Mouse (Mus musculus): ENCODE data around the gene 1700092M07Rik.
"Not testable (repeated sequence)": the region's sequence is repeated elsewhere in the genome, so short reads cannot be mapped to it uniquely, and the experiment has no call there.

1700092M07Rik gene

DNA sequence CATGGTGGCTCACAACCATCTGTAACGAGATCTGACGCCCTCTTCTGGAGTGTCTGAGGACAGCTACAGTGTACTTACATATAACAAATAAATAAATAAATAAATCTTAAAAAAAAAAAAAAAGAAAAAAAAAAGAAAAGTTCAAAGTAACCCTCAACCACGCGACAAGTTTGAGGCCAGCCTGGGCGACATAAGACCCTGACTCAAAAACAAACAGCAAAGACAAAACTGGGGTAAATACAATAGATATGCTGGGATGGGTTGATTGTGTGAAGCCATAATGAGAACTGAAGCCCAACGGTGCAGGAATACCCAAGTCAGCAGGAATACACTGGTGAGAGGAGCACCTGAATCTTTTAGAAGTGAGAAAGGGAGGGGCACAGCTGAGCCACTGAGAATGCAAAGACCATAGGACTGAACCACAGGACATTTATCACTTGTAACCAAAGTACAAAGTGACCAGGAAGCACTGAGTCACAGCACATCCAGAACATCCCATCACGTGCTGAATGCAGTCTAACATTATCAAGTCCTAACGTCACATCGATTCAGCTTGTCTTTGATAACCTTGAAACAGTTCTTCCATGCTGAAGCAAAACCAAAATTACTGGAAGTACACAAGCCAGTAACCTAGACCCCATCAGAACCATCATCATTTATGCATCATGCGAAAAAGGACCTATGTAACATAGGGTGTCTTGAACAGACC, 23.6 kb upstream of the 1700092M07Rik start:
- no peak for DNase-seq (ENCODE audit: low spot score in 2 of 2)

DNA sequence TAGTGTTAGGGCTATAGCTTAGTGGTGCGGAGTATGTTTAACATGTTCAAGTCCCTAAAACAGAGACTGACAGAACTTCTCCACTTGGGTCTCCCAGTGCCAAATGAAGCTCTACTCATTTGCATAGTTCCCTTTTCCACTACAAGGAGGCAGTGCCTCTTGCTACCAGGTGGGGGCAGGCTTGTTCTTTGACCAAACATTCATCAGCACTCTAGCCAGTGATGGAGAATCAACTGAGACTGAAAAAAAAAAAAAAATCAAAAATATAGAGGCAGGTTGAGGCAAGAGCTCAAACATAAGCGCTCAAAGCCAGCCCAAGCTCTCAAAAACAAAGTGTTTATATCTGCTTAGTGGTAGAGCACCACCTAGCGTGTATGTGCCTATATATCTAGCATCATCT, 22.2 kb upstream of the 1700092M07Rik start:
- peak; percentile 25 to 34 for DNase-seq (ENCODE audit: low spot score in 2 of 2)

- DNase-seq (ENCODE audit: low spot score in 2 of 2), result not testable (repeated sequence)
Observed at GRCm38 (mm10) chr19:8719037-8719436, 21.5 kb upstream of the 1700092M07Rik start.

GRCm38 (mm10) chr19:8721378-8721777, 19.1 kb upstream of the 1700092M07Rik start:
- no peak for DNase-seq (ENCODE audit: low spot score in 2 of 2)

- no peak for DNase-seq (ENCODE audit: low spot score in 2 of 2)
Observed at GRCm38 (mm10) chr19:8722021-8722420, 18.5 kb upstream of the 1700092M07Rik start.

DNA sequence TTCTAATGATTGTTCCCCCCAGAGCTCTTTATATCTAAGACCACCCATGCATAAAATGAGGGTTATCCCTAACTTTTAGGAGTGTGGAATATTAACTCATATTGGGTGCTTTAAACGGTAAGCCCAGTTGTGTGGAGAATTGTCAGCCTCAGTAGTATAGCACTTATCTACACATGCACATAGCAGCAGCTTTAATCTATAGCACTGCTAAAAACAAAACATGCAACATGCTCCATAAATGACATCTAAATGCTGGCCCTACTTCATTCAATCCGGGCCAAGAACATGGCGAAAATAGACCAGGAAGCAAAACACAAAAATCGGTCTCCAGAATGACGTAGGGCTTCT, 18.0 kb upstream of the 1700092M07Rik start:
- no peak for DNase-seq (ENCODE audit: low spot score in 2 of 2)

- DNase-seq (ENCODE audit: low spot score in 2 of 2), result peak; percentile 90 to 96
Observed at GRCm38 (mm10) chr19:8722907-8723573, 17.5 kb upstream of the 1700092M07Rik start, which contains the start of gene Slc3a2. TSS of gene Slc3a2 (minus strand) at chr19:8723369.

GRCm38 (mm10) chr19:8723574-8724346, 16.8 kb upstream of the 1700092M07Rik start:
- DNase-seq (ENCODE audit: low spot score in 2 of 2), result no peak

DNA sequence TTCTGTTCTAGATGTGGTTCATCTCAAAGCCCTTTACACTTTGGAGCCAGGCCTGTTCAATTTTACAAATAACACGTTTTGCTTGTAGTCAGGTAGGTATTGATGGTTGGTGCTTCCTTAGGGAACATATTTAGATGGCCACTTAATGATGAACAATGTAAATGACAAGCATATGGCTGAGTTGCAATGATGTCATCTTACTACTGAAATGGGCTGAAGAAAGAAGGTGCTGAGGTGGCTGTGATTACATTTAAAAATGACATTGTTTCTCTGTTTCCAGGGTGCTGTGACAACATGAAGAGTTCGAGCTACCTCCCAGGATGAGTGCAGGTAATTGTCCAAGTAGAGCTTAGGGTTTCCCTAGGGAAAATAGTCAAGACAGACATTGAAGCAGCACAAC, 16.1 kb upstream of the 1700092M07Rik start:
- DNase-seq (ENCODE audit: low spot score in 2 of 2), result no peak

DNA sequence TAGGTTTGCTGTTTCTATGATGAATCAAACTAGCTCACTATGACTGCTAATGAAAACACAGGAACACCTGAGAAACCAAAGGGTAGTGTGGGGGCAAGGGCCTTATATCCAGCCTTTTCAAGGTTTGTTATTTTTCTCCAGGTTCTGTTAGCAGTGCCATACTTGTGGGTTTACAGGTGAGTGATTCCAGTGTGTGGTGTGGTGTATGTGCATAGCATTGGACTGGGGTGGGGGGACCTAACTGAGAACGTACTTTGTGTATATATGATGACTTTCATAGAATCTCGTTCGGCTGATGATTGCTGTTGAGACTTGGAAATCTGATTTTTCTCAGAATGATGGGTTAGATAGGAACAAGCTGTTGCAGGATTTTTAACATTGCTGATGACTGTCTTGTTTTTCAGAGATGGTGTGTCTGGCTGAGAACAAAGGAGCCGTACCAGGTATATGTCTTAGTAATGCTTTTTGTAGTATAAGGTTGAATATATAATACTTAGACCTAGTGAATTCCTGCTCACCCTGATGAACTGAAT, 15.4 kb upstream of the 1700092M07Rik start:
- DNase-seq (ENCODE audit: low spot score in 2 of 2), result no peak

GRCm38 (mm10) chr19:8726609-8727390, 13.7 kb upstream of the 1700092M07Rik start:
- DNase-seq (ENCODE audit: low spot score in 2 of 2), result no peak

DNA sequence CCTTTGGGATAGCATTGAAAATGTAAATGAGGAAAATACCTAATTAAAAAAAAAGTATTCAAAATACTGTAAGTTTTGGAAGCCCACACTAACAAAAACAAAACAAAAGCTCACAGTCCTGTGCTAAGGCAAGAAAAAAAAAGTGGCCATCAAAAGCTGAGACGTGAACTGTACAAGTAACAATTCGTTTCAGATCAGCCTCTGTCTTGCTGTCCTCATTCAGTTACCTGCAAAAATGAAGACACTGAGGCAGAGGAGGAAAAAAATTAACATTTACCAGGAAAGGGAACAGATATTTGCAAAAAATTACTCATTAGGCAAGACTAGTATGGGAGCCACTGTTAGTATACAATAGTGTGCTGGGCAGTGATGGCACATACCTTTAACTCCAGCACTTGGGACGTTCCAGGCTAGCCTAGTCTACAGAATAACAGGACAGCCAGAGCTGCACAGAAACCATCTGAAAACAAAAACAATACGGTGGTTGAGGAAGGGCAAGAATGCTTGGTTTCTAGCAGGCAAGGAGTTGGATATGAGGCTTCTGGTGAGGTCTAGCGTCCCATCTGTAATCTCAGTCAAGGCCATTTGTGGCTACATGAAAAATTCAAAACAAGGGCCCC, 12.9 kb upstream of the 1700092M07Rik start:
- DNase-seq (ENCODE audit: low spot score in 2 of 2), result no peak

DNA sequence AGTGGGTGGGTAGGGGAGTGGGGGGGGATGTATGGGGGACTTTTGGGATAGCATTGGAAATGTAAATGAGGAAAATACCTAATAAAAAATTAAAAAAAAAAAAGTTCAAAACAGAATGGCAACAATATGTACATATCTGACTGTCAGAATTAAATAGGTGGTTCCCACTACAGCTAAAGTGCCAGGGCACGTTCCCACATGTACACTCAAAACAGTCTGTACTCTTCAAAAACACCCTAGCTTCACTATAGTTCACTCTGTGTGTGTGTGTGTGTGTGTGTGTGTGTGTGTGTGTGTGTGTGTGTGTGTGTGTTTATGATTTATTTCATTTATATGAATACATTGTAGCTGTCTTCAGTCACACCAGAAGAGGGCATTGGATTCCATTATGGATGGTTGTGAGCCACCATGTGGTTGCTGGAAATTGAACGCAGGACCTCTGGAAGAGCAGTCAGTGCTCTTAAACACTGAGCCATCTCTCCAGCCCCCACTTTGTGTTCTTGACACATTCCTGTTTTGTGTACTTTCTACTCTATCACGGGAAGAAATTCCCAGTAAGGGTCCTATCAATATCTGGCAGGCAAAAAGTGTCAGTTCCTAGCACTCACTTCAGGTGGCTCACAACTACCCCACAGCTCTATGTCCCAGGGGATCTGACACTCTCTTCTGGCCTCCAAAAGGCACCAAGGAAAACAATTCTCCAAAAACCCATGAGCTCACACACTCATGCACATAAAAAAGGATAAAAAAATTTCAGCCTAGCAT, 12.0 kb upstream of the 1700092M07Rik start:
- not testable (repeated sequence) for DNase-seq (ENCODE audit: low spot score in 2 of 2)

GRCm38 (mm10) chr19:8734334-8734733, 6.2 kb upstream of the 1700092M07Rik start:
- no peak for DNase-seq (ENCODE audit: low spot score in 2 of 2)

GRCm38 (mm10) chr19:8735389-8736159, 4.9 kb upstream of the 1700092M07Rik start, which contains the start of gene Wdr74:
TSS of gene Wdr74 (plus strand) at chr19:8735827.
- peak; percentile 84 to 90 for DNase-seq (ENCODE audit: low spot score in 2 of 2)

- DNase-seq (ENCODE audit: low spot score in 2 of 2), result no peak
Observed at GRCm38 (mm10) chr19:8736160-8736467, 4.4 kb upstream of the 1700092M07Rik start.

DNA sequence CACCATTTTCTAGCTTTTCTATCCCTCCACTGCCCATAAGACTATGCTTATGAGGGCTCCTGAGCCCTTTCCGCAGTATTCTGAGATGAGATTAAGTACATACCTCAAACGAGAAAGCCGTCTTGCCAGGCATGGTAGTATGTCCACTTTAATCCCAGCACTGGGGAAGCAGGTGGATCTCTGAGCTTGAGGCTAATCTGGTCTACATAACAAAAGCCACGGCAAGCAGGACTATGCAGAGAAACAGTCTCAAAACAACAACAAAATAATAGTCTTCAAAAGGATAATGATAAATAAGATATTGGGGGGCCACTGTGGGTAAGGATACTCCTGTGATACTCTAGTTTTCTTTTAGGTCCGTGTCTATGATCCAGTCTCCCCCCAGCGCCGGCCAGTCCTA, 1.6 kb upstream of the 1700092M07Rik start:
- no peak for DNase-seq (ENCODE audit: low spot score in 2 of 2)

DNA sequence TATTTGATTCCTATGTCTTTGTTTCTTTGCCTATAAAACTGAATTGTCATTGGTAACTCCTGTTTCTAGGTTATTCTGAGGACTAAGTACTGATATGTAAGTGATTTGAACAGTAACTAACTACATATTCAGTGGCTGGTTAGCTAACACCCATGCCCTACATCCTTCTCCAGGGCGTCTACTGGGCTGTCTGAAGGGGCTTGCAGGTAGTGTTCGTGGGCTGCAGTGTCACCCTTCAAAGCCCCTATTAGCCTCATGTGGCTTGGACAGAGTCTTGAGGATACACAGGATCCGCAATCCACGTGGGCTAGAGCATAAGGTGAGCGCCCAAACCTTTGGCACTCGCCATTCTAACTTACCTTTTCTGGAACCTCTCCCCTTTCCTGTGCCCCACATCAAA, 872 bp upstream of the 1700092M07Rik start:
- DNase-seq (ENCODE audit: low spot score in 2 of 2), result no peak

GRCm38 (mm10) chr19:8741243-8741869, 838 bp downstream of the 1700092M07Rik start, which contains the start of gene Stx5a:
TSS of gene Stx5a (plus strand) at chr19:8741413.
- DNase-seq (ENCODE audit: low spot score in 2 of 2), result peak; percentile 93 to 95
